Mouse (Mus musculus): ENCODE results near the gene Gdf2.

Gene Gdf2

DNA sequence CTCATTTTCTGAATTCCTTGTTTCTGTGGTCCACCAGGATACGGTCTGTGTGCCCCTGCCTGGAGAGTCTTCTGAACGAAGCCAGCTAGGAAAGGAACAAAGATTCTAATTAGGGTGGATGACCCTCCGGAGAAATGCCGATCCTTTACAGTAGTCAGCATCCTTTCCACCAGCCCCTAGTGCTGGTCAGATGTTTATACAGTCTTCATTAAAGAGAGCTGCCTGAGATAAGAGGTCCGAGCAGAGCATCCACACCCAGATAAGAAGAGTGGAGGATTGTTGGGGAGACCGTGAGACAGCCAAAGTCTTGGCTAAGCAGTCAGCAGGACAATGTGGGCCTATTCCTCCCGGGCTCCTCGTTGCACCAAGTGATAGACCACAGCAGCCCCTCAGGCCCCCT, at the start of gene Gdf2:
Gene Gdf2 (plus strand): TSS at position 301 of the 400 bp plus-strand sequence.
- no peak for DNase-seq (ENCODE audit: low spot score in 2 of 2)

DNA sequence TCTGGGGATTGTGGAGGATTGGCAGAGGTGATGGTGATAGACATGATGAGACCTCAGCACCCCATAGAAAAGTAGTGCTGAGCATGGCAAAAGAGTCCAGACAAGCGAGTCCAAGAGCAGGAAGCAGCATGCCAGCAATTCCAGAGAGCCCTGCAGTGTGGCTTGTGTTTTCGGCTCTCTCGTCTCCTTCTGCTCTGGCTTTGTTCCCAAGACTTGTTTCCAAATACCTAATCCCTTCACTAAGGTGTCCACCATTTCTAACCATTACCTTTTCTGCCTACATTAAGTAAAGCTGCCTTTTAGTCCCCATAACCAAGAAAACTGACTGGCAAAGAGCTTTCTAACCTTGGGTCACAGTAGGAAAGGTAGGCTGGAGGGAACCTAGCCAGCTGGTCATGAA, 49.3 kb upstream of the Gdf2 start:
- DNase-seq (ENCODE audit: low spot score in 2 of 2): no peak

DNA sequence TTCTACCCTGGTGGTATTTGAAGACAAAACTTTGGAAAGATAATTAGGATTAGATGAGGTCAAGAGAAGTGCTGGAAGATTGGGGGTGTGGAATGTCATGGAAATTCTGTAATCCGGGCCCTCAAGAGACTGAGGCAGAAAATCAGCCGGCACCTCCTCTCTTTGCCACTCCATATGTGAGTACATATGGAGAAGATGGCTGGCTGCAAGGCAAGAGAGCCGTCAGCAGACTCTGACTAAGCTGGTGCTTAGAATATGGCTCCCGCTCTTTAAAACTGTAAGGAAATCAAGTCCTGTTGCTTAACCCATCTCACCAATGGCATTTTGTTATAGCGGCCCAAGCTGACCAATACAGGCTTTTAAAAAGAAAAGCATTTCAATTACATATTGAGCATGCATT, 45.1 kb upstream of the Gdf2 start:
- no peak for DNase-seq (ENCODE audit: low spot score in 2 of 2)

DNA sequence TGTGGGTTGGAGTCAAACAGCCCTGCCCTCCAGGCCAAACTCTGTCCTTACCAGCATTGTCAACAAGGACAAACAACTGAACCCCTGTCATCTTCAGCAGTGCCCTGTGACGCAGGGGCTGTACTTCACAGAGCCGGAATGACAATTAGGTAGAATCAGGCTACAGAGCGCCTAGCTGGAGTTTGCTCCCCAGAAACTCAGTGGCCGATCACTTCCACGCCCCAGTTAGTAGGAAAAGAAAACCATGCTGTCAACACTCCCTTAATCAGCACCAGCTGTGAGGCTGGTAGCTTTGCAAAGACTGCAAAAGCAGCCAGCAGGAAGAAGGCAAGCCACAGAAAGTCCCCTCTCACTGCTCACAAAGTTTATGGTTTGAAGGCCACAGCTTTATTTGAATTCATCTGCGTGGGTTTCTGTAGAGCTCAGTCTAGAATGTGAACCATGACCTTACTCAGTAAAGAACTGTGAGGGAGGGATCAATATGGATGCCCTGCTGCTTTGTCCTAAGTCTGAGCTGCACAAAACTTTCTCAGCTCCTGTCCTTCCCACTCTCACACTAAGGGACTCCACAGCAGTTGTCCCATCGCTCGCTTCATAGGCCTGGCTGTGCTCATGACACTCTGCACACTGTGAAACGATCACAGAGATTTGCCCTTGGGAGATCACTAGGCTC, 44.1 kb upstream of the Gdf2 start:
- DNase-seq (ENCODE audit: low spot score in 2 of 2): peak; percentile 57 to 61

DNA sequence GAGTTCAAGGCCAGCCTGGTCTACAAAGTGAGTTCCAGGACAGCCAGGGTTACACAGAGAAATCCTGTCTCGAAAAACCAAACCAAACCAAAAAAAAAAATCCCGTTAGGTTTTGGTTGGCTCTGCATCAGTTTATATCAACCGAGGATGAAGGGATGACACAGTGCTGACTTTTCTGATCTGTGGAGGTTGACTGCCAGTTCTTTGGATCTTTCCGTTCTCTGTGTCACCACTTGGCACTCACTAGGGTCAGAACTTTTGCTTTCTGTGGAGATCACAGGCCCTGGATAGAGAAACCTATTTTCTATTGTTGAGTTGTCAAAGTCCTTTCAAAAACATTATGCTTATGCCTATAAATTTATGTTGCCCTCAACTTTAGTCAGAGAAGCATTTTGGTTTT, 38.1 kb upstream of the Gdf2 start:
- no peak for DNase-seq (ENCODE audit: low spot score in 2 of 2)

DNA sequence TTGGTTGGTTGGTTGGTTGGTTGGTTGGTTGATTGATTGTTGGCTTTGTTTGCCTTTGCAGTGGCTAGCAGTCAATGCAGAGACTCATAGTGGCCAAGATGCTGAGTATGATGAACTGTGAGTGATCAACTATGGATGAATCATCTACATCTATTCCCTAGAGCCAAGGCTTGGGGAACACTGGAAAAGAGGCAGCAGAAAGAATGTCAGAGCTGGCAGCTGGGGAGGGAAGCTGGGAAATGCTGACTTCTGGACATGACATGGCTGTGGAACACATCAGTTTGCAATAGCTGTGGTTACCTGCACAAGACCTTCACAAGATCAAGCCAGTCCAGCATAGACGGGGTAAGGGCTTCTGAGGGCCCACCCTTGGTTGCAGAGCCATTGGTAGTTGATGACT, 37.6 kb upstream of the Gdf2 start:
- no peak for DNase-seq (ENCODE audit: low spot score in 2 of 2)

DNA sequence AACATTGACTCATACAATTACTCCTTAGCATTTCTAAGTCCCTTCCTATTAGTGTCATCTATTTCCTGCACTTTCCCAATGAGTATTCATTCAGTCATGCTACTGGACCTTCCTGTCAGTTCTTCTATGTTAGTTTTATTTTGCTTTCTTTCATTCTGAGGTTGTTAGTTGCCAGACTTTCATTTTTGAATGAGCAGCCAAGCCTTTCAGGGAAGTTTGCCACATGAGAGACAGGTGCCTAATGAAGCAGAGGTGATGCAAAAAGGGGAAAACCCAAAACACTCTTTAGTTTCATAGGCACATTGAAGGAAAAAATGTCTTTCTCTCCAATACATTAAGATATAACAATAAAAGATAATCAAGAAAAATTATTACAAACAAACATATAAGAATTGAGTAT, 36.0 kb upstream of the Gdf2 start:
- DNase-seq (ENCODE audit: low spot score in 2 of 2): no peak

DNA sequence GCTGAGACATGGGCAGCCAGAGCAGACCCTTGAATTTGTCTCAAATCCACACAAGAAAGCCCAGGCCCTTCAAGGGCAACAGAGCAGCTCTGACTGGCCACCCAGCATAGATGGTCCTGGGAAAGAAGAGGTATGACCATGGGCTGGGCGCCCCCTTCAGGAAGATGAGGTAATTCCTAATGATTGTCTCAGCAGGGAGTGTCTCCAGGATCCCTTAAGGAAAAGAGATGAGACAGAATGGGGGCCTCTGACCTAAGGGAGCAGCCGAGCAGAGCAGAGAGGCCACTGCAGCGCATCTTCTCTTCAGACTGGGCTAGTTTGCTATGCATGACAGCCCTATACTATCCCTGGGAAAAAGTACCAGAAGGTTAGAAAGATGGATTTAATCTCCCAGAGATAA, 27.1 kb upstream of the Gdf2 start:
- DNase-seq (ENCODE audit: low spot score in 2 of 2): peak; percentile 59 to 60

DNA sequence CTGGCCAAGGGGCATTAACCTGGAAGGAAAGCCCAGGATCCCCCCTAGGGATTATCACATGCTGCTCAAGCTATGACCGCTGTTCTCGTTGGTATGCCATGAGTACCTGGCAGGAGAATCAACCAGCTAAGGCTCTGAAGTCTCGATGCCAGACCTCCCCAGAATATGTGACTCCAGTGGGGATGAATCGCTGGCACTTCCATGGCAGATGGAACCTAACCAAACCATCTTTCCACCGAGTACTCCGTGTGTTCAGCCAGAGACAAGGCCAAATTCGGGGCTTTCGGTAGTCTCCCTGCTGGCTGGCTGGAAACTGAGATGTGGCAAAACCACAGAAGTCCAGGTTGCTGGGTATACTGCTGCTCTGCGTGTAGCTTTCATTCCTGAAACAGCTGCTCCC, 26.6 kb upstream of the Gdf2 start:
- DNase-seq (ENCODE audit: low spot score in 2 of 2): no peak

DNA sequence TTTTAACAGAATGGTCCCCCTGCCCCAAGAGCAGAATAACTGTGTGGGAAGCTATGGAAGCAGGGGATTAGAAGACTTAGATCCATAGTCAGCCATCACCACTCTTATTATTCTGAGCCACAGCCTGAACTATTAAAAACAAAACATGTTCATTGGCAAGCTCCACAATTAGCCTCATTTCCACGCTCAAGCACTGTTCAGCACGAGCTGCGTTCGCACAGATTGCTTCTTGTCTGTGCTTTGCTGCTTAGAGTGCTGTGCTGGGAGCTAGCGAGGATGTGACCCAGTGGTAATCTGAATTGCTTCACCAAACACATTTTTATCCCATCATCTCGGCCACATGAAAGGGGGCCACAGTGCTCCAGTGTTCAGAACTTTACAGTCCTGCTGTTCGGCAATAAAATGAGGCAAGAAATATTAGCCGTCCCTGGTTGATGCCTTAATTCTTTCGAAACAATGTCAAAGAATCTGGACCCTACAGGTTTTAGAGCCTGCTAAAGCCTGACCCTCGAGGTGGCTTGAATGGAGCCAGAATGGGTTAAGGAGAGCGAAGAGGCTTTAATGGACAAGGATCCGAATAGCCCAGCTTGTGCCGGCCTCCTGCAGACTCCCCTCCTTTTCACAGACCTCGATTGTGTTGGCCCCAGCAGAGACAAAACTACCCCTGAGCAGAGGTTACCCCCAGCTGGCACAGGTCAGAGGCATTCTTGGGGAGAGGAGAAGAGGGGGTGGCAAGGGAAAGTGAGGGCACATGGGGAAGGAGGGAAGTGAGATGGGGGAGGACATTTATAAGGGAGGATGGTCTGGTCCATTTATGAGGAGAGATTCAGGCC, 19.9 kb upstream of the Gdf2 start:
- DNase-seq (ENCODE audit: low spot score in 2 of 2): no peak

DNA sequence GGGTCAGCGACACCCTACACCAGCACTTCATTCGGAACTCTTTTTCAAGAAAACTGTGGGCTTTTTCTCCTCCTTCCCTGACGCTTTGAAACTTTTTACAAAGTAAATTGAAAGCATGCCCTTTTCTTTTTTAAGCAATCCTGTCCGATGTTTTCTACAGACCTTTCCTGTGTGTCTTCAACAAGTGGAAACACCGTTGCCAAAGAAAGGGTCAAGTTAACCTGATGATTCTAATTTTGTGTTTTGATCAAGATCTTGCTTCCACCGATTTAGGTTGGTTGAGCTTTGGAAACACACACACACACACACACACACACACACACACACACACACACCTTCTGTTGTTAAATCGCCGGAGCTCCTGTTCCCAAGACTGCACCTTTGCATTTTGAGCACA, 18.1 kb upstream of the Gdf2 start:
- DNase-seq (ENCODE audit: low spot score in 2 of 2): no peak

DNA sequence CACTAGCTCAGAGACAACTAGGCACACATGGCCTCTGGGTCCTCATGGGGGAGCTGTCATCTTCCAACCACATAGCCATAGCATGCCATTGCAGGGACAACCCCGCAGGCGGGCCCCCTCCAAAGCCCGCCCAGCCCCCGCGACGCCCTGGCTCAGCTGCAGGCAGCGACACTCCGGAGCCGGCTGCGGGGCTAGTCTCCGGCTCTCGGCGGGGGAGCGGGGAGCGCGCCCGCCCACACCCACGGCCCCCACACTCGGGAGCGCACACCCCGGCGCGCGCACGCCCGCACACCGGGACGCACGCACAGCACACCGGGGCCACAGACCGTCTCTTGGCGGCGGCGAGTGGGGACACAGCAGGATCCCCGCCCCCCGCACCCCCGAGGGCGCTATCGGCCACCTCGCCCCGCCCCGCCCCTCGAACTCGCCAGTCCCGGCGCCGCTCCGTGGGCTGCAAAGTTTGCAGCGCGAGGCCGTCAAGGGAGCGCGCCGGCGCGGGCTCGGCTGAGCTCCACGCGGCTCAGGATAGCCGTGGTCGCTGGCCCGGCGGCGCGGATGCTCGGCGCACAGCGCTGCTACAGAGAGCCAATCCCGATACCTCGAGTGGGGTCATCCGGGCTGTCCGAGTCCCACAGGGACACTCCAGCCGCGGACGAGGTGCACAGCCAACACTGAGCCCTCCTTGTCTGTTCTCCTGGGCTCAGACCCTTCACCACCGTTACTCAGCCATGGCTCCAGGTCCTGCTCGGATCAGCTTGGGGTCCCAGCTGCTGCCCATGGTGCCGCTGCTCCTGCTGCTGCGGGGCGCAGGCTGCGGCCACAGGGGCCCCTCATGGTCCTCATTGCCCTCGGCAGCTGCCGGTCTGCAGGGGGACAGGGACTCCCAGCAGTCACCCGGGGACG, 17.4 kb upstream of the Gdf2 start, which contains the start of gene Gdf10:
Gene Gdf10 (plus strand): TSS at position 420 of the 903 bp plus-strand sequence.
- DNase-seq (ENCODE audit: low spot score in 2 of 2): peak in 1 of 2 experiments; percentile 21

DNA sequence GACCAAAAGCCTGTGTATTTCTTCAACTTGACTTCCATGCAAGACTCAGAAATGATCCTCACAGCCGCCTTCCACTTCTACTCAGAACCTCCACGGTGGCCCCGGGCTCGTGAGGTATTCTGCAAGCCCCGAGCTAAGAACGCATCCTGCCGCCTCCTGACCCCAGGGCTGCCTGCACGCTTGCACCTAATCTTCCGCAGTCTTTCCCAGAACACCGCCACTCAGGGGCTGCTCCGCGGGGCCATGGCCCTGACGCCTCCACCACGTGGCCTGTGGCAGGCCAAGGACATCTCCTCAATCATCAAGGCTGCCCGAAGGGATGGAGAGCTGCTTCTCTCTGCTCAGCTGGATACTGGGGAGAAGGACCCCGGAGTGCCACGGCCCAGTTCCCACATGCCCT, 9.0 kb upstream of the Gdf2 start:
- no peak for DNase-seq (ENCODE audit: low spot score in 2 of 2)

DNA sequence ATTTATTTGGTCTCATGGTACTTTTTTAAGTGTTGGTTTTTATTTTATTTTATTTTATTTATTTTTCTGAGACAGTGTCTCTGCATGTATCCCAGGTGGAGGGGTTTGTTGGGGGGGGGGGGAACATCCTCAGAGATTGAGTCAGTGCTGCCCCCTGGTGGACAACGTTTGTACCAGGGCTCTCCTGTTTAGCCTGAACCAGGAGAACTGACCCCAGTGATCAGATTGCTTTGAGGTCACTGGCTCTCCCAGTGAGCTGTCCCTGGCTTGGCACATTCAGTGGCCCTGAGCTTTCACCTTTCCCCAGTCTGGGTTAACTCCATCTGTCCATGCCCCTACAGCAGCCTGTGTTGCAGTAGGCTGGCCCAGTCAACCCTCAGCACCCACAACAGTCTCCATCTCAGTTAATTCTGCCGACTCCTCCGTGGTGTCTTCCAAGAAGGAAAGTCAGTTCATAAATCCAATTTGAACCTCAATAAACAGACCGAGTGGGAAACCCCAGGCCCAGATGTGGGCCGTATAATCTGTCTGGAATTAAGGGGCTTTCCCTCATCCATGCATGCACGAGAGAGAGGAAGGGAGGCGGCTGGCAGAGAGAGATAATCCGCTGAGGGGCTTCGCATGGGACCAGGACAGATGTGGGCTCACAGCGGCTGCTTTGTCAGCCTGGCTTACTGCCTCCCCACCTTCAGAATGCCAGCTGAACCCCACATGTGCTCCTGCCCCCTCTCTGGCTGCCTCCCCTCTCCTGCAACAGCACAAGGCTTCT, 7.7 kb upstream of the Gdf2 start:
- DNase-seq (ENCODE audit: low spot score in 2 of 2): peak; percentile 28 to 35

DNA sequence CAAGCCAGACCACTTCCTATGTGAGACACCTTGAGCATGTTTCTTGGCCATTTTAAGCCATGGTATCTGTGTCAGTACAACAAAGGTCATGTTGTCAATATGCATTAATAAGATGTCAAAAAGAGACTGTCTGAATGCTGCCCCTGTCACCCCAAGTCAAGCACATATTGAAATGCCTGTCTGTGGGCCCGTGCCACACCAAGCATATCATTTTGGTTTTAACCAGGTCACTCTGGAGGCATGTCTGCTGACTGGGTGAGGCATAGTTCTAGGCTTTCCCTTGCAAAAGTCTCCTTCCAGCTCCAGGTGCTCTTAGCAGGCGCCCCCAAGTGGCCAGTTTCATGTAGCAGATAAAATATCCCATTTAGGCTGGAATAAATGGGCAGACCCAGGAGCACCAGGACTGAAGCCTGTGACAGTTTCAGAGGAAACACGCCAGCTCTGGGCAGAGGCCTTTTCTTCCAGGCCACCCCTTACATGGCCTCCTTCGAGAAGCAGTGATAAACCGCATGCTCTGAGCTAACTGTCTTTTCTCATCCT, 7.0 kb upstream of the Gdf2 start:
- peak in 1 of 2 experiments; percentile 18 for DNase-seq (ENCODE audit: low spot score in 2 of 2)

DNA sequence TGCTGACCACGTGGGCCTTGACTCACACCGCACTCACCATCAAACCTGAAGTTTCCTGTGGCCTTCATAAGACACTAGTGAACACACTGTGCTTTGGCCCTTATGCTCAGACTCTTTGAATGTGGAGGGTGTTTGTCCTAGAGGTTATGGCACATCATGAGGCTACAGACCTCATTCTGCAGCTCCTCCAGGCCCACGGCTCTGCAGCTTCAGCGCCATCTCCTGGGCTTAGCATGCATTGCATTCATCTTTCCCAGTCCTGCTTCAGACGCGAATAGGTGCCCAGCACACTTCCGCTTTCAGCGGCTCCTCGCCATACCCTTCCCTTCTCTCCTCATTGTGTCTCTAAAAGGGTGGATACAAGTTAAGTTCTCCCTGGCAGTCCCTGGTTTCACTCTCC, 1.7 kb upstream of the Gdf2 start:
- peak in 1 of 2 experiments; percentile 43 for DNase-seq (ENCODE audit: low spot score in 2 of 2)

DNA sequence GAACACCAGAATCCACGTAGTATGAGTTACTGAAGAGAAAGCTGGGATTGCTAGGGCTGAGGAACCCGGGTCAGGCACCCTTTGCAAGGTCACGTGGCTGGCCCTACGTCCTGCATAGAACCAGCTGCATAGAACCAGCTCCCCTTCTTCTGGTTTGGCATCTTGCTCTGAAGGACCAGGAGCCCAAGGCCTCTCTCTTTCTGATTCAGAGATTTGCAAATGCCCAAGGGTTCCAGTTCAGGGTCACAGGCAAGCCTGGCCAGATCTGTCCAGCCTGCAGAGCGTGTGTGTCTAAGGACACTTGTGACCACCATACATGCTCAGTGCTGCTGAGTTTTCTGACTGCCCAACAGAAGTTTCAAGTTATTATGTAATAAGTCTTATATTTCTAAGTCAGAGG, 1.4 kb downstream of the Gdf2 start:
- no peak for DNase-seq (ENCODE audit: low spot score in 2 of 2)

DNA sequence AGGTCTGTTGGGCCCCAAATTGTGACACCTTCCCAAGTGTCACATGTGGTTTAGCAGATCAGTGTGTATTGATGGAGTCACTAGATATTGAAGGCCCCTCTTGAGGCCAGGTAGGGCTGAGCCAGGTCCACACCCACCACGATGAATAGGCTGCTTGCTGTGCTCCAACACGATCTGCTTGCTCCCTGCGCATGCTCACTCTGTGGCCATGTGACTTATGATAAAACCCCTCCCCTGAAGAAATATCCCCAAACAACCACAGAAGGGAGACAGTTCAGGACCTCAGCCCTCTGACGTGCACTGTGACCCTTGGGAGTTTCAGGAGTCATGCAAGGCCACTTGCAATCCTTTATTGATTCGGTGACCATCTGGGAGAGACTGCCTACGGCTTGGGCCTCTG, 5.3 kb downstream of the Gdf2 start:
- no peak for DNase-seq (ENCODE audit: low spot score in 2 of 2)

DNA sequence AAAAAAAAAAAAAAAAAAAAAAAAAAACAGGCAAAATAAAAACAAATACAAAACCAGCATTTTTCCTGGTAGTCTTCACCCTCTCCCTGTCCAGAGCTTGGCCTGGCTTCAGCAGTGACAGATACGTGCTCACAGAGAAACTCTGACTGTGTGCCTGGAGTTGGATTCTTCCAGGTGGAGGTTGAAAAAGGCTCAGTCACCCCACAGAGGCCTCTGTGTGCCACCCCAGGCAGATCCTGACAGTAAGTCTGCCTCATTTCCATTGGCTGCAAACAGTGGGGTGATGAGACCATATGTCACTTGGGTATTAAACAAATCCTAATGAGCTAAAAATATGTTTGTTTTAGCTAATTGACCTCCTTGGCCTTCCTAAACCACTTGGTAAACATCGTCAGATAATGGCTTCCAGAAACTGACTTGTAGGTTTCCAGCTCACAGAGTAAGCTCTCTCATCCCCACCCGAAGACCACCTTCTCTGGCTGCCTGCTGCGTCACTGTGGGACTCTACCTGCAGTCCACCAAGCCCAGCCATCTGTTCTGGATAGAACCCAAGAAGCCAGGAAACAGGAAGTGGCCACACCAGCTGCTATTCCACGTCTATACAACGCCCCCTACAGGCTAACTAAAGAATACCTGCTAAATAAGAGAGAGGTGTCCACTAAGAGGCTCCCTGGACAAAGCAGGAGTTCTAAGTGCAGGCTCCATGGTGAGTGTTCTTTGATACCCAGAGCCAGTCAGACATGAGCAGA, 11.6 kb downstream of the Gdf2 start:
- no peak for DNase-seq (ENCODE audit: low spot score in 2 of 2)

DNA sequence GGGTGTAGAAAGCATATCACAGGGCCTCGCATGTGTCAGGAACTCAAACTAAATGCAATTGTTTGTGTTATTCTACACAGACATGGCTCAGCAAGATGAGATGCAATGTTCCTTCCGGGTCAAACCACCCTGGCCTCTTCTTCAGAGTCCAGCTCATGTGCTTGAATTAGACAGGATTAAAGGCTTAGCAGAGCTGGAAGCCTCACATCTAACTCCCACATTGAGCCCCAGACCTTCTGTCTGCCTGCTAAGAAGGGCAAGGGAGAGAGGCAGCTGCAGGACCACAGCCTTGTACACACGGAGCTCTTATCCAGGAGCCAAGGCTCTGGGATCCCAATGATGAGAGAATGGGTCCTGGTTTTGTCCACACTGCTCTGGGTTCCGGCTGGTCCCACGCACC, 12.9 kb downstream of the Gdf2 start, which contains the start of gene Rbp3:
Gene Rbp3 (plus strand): TSS at position 243 of the 400 bp plus-strand sequence.
- DNase-seq (ENCODE audit: low spot score in 2 of 2): no peak
